Comparison of ENCODE assay signal across 11 mouse cellular contexts in the genomic region with DNA sequence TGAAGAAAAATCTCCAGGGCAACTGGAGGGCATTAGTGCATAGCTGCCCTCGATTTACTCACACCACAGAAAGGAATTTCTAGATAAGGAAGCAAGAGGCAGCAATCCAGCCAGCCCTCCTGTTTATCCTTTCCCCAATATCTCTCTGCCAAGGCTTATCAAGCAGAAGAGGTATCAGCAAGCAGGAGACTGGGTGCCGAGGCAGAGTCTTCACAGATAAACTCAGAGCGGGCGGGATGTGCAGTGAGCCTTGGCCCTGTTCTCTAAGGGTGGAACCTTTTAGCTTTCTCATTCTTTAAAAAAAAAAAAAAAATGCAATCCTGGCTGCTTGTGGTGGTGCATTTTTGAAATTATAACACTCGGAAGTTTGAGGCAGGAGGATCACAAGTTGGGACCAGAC. TPM values are rescaled to one million over a fixed set of nuclear protein-coding genes. Genes with fewer than 3 reads are reported as not detected.
A peak's percentile ranks its signal among the peaks of the same experiment; 100 is the strongest.
DNase-seq lines count a peak whose midpoint lies in the region; ATAC-seq and TF ChIP-seq lines count a peak whose summit lies in the region.
"Had no signal": no experiment of that assay in that cellular context is flagged by ENCODE, and none has a peak within 500 bp of the region (broad histone marks: within the 10 kb centered on the region; RNA-seq: fewer than 3 reads in every experiment).

No protein-coding gene starts in this region.

- WGBS in spleen, adult 2 months = 49% methylated on average over 5 of the region's 5 CpGs
- 50% methylated on average over 5 of the region's 5 CpGs for WGBS in liver, adult 2 months
- WGBS in stomach, embryonic 15.5 days = 58% methylated on average over 5 of the region's 5 CpGs

- H3K4me2 ChIP-seq in stomach, embryonic 15.5 days = no peak overlapping the region
- H3K4me2 ChIP-seq: limb, embryonic 15.5 days had no signal

- no peak for TF ChIP-seq CTCF in spleen, adult 2 months (IDR thresholded peaks at IDR 0.05; ENCODE audit: extremely low read depth, insufficient read depth, insufficient read length, insufficient replicate concordance)
- no peak for TF ChIP-seq CTCF in liver, adult 2 months (IDR thresholded peaks at IDR 0.05; ENCODE audit: low read depth, low read length)
- no peak for TF ChIP-seq CTCF in layer of hippocampus, adult 2 months (conservative IDR thresholded peaks at IDR 0.05)

- peak overlapping the region; percentile 73 for H3K27ac ChIP-seq in spleen, adult 2 months (ENCODE audit: insufficient read depth, low read length)
- H3K27ac ChIP-seq in liver, adult 2 months (replicated peaks; ENCODE audit: insufficient read depth, low read depth, low read length) = 0 out of 2 replicates have a peak overlapping the region, but pooled peaks have one; percentile 4
- no peak overlapping the region for H3K27ac ChIP-seq in stomach, embryonic 15.5 days
- no peak overlapping the region for H3K27ac ChIP-seq in layer of hippocampus, adult 2 months
- H3K27ac ChIP-seq: limb, embryonic 15.5 days had no signal

- no peak overlapping the region for H3K9ac ChIP-seq in liver, adult 2 months (ENCODE audit: low read depth, low read length)
- no peak overlapping the region for H3K9ac ChIP-seq in stomach, embryonic 15.5 days
- H3K9ac ChIP-seq: limb, embryonic 15.5 days had no signal

- no peak for TF ChIP-seq POLR2A in spleen, adult 2 months (IDR thresholded peaks at IDR 0.05; ENCODE audit: low read depth, low read length)
- no peak for TF ChIP-seq POLR2A in liver, adult 2 months (IDR thresholded peaks at IDR 0.05; ENCODE audit: extremely low read depth, insufficient read depth, low read length)

- H3K36me3 ChIP-seq in spleen, adult 2 months (ENCODE audit: control insufficient read depth, insufficient read depth, low read length) = peaks cover 2% of the 10 kb centered on the region; the same call in 1 of the 2 replicates
- H3K36me3 ChIP-seq in liver, adult 2 months (ENCODE audit: control insufficient read depth, insufficient read depth, low read length) = peaks cover 3% of the 10 kb centered on the region; the same call in 1 of the 2 replicates
- H3K36me3 ChIP-seq in stomach, embryonic 15.5 days = no peaks in the 10 kb centered on the region
- H3K36me3 ChIP-seq: limb, embryonic 15.5 days had no signal

- H3K79me2 ChIP-seq in liver, adult 2 months (ENCODE audit: control insufficient read depth, insufficient read depth, low read length) = peaks cover 19% of the 10 kb centered on the region; the same call in 1 of the 2 replicates

- H3K4me1 ChIP-seq in spleen, adult 2 months (ENCODE audit: control insufficient read depth, insufficient read depth, insufficient read length) = peaks cover 33% of the 10 kb centered on the region
- peaks cover 11% of the 10 kb centered on the region for H3K4me1 ChIP-seq in liver, adult 2 months (ENCODE audit: control insufficient read depth, insufficient read depth, low read length)
- no peaks in the 10 kb centered on the region for H3K4me1 ChIP-seq in stomach, embryonic 15.5 days

- H3K4me3 ChIP-seq in spleen, adult 2 months (ENCODE audit: extremely low read depth, insufficient read depth, insufficient read length) = no peak overlapping the region
- no peak overlapping the region for H3K4me3 ChIP-seq in liver, adult 2 months (ENCODE audit: insufficient read depth, low read depth, low read length)
- no peak overlapping the region for H3K4me3 ChIP-seq in stomach, embryonic 15.5 days (replicated peaks)
- no peak overlapping the region for H3K4me3 ChIP-seq in layer of hippocampus, adult 2 months
- H3K4me3 ChIP-seq: limb, embryonic 15.5 days had no signal

- H3K9me3 ChIP-seq in stomach, embryonic 15.5 days = no peaks in the 10 kb centered on the region
- H3K9me3 ChIP-seq: limb, embryonic 15.5 days had no signal

- no peak for DNase-seq in spleen, adult 2 months (ENCODE audit: low read depth in 1 of 2, low spot score in 2 of 2)
- DNase-seq in spleen, postnatal 14 days (ENCODE audit: low spot score in 2 of 2) = no peak
- peak; percentile 55 for DNase-seq in heart, adult 8-10 months (ENCODE audit: low spot score)
- no peak for DNase-seq in liver, adult 2 months (ENCODE audit: extremely low read depth, low read depth, low spot score)
- DNase-seq in urinary bladder, postnatal 10 days (ENCODE audit: low spot score) = no peak
- no peak for DNase-seq in layer of hippocampus, adult 2 months (ENCODE audit: low spot score in 2 of 2)
- DNase-seq: cerebellum, adult 9-10 months; retina, postnatal 1 day had no signal

- H3K27me3 ChIP-seq in spleen, adult 2 months (ENCODE audit: control insufficient read depth, insufficient read depth, low read length) = no peaks in the 10 kb centered on the region
- H3K27me3 ChIP-seq in liver, adult 2 months (ENCODE audit: control insufficient read depth, insufficient read depth, low read length) = no peaks in the 10 kb centered on the region
- no peaks in the 10 kb centered on the region for H3K27me3 ChIP-seq in stomach, embryonic 15.5 days (replicated peaks)
- H3K27me3 ChIP-seq: limb, embryonic 15.5 days had no signal

- peak; percentile 85 for ATAC-seq in stomach, embryonic 15.5 days (ENCODE audit: insufficient read depth, low FRiP score, low read depth)
- no peak for ATAC-seq in monocyte, adult 5-6 weeks (replicated peaks; ENCODE audit: insufficient number of reproducible peaks, low FRiP score, low TSS enrichment, poor library complexity, severe bottlenecking)

RNA-seq across cellular contexts. Expression of a gene that starts 38.2 kb away (rescaled TPM):
- 35.7 and 54.1 TPM in 2 replicates for polyA plus RNA-seq in spleen, adult 2 months (2012; rRNA removed)
- total RNA-seq in heart, adult 8-10 months (2022) = 10 to 100 TPM; 34.3 to 41.0 (median 38.3) TPM
- 161 and 171 TPM in 2 replicates for total RNA-seq in liver, adult 2 months (2014; rRNA removed)
- 45.4 and 53.7 TPM in 2 replicates for polyA plus RNA-seq in liver, adult 2 months (2012; rRNA removed)
- polyA plus RNA-seq in stomach, embryonic 15.5 days (2015; fragmentation: Nextera tagmentation; extraction: Ambion mirVana) = 12.7 and 14.1 TPM in 2 replicates
- total RNA-seq in monocyte, adult 5-6 weeks (2017) = 119 to 131 TPM (median 129 TPM) in 3 replicates
- 10 to 100 TPM; 65.0 to 65.7 TPM for total RNA-seq in layer of hippocampus, adult 2 months (2021)

Comparison
In these comparisons a context has a peak if more than half of its experiments do, and no peak if none do; other contexts are left out.
1. H3K27ac ChIP-seq: peak in spleen, adult 2 months (single experiment) and liver, adult 2 months (single experiment); none in stomach, embryonic 15.5 days (single experiment) and layer of hippocampus, adult 2 months (single experiment).